Mouse (Mus musculus): ENCODE measurements at regions not wholly inside any gene's neighbourhood (a gene's known extent, or its start where the extent isn't known, plus 50 kb on each side); places are given as distances from the start of the nearest gene placed in this dataset.

DNA sequence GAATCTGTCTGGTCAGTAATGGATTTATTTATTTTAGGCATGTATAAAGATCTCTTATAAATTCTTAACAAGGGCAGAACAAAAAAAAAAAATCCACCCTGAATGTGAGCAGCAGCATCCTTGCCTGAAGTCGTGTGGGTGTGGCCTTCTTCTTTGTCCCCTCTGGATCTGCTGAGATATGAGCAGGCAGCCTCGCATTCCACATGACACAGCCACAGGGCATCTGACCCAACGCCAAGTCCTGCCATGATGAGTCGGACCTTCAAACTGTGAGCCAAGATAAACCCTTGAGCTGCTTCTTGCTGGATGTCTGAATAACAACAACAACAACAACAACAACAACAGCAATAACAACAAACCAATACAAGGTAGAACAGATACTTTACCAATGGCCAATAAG is 230.5 kb downstream of the Bcl2l11 start:
- no peak for TF ChIP-seq CTCF (IDR thresholded peaks at IDR 0.05; ENCODE audit: low read depth)
- no peak for TF ChIP-seq EP300 (IDR thresholded peaks at IDR 0.05; ENCODE audit: low read depth)
